ENCODE assay signal across 26 mouse cellular contexts in genomic region chr17:87560923-87561322, GRCm38 (mm10).
"Had no signal": no experiment of that assay in that cellular context is flagged by ENCODE, and none has a peak within 500 bp of the region (broad histone marks: within the 10 kb centered on the region; RNA-seq: fewer than 3 reads in every experiment).

No protein-coding gene starts in this region.

- H3K9me3 ChIP-seq: heart, embryonic 13.5 days; heart, embryonic 15.5 days; hindbrain, embryonic 13.5 days; hindbrain, embryonic 15.5 days; intestine, embryonic 15.5 days; limb, embryonic 10.5 days; limb, embryonic 12.5 days; liver, embryonic 13.5 days had no signal

- H3K27ac ChIP-seq: heart, embryonic 13.5 days; heart, embryonic 15.5 days; hindbrain, embryonic 13.5 days; hindbrain, embryonic 15.5 days; hindbrain, postnatal 0 days; intestine, embryonic 15.5 days; layer of hippocampus, adult 2 months; left cerebral cortex, adult 2 months; limb, embryonic 10.5 days; limb, embryonic 12.5 days; liver, embryonic 13.5 days had no signal

- H3K36me3 ChIP-seq: heart, embryonic 13.5 days; heart, embryonic 15.5 days; hindbrain, embryonic 13.5 days; hindbrain, embryonic 15.5 days; intestine, embryonic 15.5 days; limb, embryonic 10.5 days; limb, embryonic 12.5 days; liver, embryonic 13.5 days had no signal

- H3K9ac ChIP-seq: heart, embryonic 13.5 days; heart, embryonic 15.5 days; hindbrain, embryonic 13.5 days; hindbrain, embryonic 15.5 days; intestine, embryonic 15.5 days; limb, embryonic 12.5 days; liver, embryonic 13.5 days had no signal

- DNase-seq: gastrocnemius, postnatal 14 days; gastrocnemius, postnatal 36 days; heart, adult 18-20 months; heart, postnatal 14 days; heart, postnatal 36 days; kidney, adult 18-20 months; kidney, adult 8-10 months; kidney, postnatal 10 days; kidney, postnatal 25 days; kidney, postnatal 4 days; liver; liver, embryonic 13.5 days had no signal

- H3K4me2 ChIP-seq: heart, embryonic 11.5 days; heart, embryonic 13.5 days; heart, embryonic 15.5 days; hindbrain, embryonic 13.5 days; hindbrain, embryonic 15.5 days; intestine, embryonic 15.5 days; limb, embryonic 12.5 days; liver, embryonic 11.5 days; liver, embryonic 13.5 days had no signal

- H3K4me1 ChIP-seq: heart, embryonic 13.5 days; heart, embryonic 15.5 days; hindbrain, embryonic 13.5 days; hindbrain, embryonic 15.5 days; limb, embryonic 12.5 days; liver, embryonic 13.5 days had no signal

- H3K4me3 ChIP-seq: heart, embryonic 13.5 days; heart, embryonic 15.5 days; hindbrain, embryonic 13.5 days; hindbrain, embryonic 15.5 days; intestine, embryonic 15.5 days; layer of hippocampus, adult 2 months; left cerebral cortex, adult 2 months; limb, embryonic 10.5 days; limb, embryonic 12.5 days; liver, embryonic 13.5 days had no signal

- H3K27me3 ChIP-seq: heart, embryonic 13.5 days; heart, embryonic 15.5 days; hindbrain, embryonic 13.5 days; hindbrain, embryonic 15.5 days; intestine, embryonic 15.5 days; limb, embryonic 12.5 days; liver, embryonic 13.5 days had no signal

- ATAC-seq: hindbrain, postnatal 0 days; inflammation-experienced regulatory T-cells, adult 6 months; intestine, embryonic 15.5 days; intestine, postnatal 0 days had no signal
